Mouse (Mus musculus) intestine, postnatal 0 days (tissue): ENCODE data around the gene Tomm20l. TPM values are rescaled to one million over a fixed set of nuclear protein-coding genes. Genes with fewer than 3 reads are reported as not detected.

Experiments
- ATAC-seq: fragments of 200-750 bp; cut with Nextera tagmentation; 2 replicates; pipeline ENCODE4 v1.8.0; 2017; ENCODE audit warnings: mild to moderate bottlenecking, moderate TSS enrichment, moderate library complexity
- H3K27ac ChIP-seq: fragments of 300-500 bp; sonication (generic); 2 replicates; pipeline ENCODE4 v1.5.1; 2014; ENCODE audit warnings: mild to moderate bottlenecking, low read depth, low read length, moderate library complexity
- H3K27me3 ChIP-seq: fragments of 300-500 bp; sonication (generic); replicated peaks from 2 replicates; pipeline ENCODE4 v1.6.1; 2014; ENCODE audit warnings: low read length, mixed read lengths; ENCODE audit not compliant: control insufficient read depth, insufficient read depth
- H3K36me3 ChIP-seq: fragments of 300-500 bp; sonication (generic); 2 replicates; pipeline ENCODE4 v1.6.1; 2014; ENCODE audit warnings: mild to moderate bottlenecking, moderate library complexity; ENCODE audit not compliant: control insufficient read depth, insufficient read depth
- H3K4me1 ChIP-seq: fragments of 300-500 bp; sonication (generic); replicated peaks from 2 replicates; pipeline ENCODE4 v1.6.1; 2014; ENCODE audit warnings: antibody characterized with exemption, low read length, mixed read lengths; ENCODE audit not compliant: control insufficient read depth, insufficient read depth
- H3K4me2 ChIP-seq: fragments of 300-500 bp; sonication (generic); replicated peaks from 2 replicates; pipeline ENCODE4 v1.6.1; 2014; ENCODE audit warnings: low read depth, mild to moderate bottlenecking, moderate library complexity
- H3K4me3 ChIP-seq: fragments of 300-500 bp; sonication (generic); 2 replicates; pipeline ENCODE4 v1.5.1; 2014; ENCODE audit warnings: low read depth, low read length
- H3K9ac ChIP-seq: fragments of 300-500 bp; sonication (generic); 2 replicates; pipeline ENCODE4 v1.6.1; 2014; ENCODE audit warnings: mild to moderate bottlenecking, low read depth, low read length
- H3K9me3 ChIP-seq: fragments of 300-500 bp; sonication (generic); 2 replicates; pipeline ENCODE4 v1.6.1; 2016; ENCODE audit warnings: mixed run types; ENCODE audit not compliant: control insufficient read depth
- CTCF ChIP-seq: sonication (generic); IDR thresholded peaks from 2 replicates; pipeline ENCODE4 v1.5.1; 2016; ENCODE audit warnings: low read depth, mild to moderate bottlenecking, control low read depth, antibody characterized with exemption, moderate library complexity
- WGBS: fragments of 180-500 bp; shearing (Covaris S2); extraction: QIAGEN DNeasy Blood & Tissue Kit; methylation state at CpG from one replicate; pipeline ENCODE4 v1.1.7; 2014; 5-methylcytosine and 5-hydroxymethylcytosine counted together
- polyA plus RNA-seq: library from polyadenylated mRNA; unstranded; fragments of >200 nt; fragmentation: Nextera tagmentation; extraction: Ambion mirVana; gene quantifications from 2 replicates; pipeline ENCODE4 v1.2.1, GENCODE M21; 2015

Gene Tomm20l
- polyA plus RNA-seq, 1 experiment from 2014 or later = not detected

DNA sequence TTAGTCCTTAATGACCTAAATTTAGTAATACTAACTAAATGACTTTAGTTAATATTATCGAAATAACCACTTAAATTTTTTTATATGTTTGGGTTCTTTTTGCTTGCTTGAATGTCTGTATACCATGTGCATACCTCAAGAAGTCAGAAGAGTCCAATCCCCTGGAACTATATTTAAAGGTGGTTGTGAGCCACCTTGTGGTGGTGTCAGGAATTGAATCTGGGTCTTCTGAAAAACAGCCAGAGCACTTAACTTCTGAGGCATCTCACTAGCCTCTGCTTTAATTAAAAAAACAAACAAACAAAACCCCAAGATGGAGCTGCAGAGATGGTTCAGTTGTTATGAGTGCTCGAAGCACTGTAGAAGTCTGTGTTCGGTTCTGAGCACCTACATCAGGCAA, 36.4 kb downstream of the Tomm20l start:
- no peak overlapping the region for H3K27ac ChIP-seq
- WGBS = 85% methylated on average over 3 of the region's 3 CpGs
- H3K36me3 ChIP-seq = peaks cover 46% of the 10 kb centered on the region
- H3K4me3 ChIP-seq = no peak overlapping the region
- H3K9ac ChIP-seq = no peak overlapping the region
- peak; percentile 72 for TF ChIP-seq CTCF
- H3K27me3 ChIP-seq = no peaks in the 10 kb centered on the region
- H3K9me3 ChIP-seq = no peaks in the 10 kb centered on the region
- H3K4me2 ChIP-seq = no peak overlapping the region
- no peaks in the 10 kb centered on the region for H3K4me1 ChIP-seq
- ATAC-seq = no peak

- H3K4me2 ChIP-seq = no peak overlapping the region
- peaks cover 38% of the 10 kb centered on the region for H3K36me3 ChIP-seq
- H3K27me3 ChIP-seq = no peaks in the 10 kb centered on the region
- no peak for ATAC-seq
- no peaks in the 10 kb centered on the region for H3K9me3 ChIP-seq
- H3K4me1 ChIP-seq = no peaks in the 10 kb centered on the region
- no peak overlapping the region for H3K9ac ChIP-seq
- no peak overlapping the region for H3K27ac ChIP-seq
- 95% methylated on average over 9 of the region's 9 CpGs for WGBS
- no peak for TF ChIP-seq CTCF
- no peak overlapping the region for H3K4me3 ChIP-seq
Measured at GRCm38 (mm10) chr12:71148801-71149200, 37.6 kb downstream of the Tomm20l start.

- Histone ChIP-seq H3K4me3 (no peak overlapping the region), H3K36me3 (peaks cover 31% of the 10 kb centered on the region), H3K4me2 (no peak overlapping the region), H3K27me3 (no peaks in the 10 kb centered on the region), H3K9me3 (no peaks in the 10 kb centered on the region), H3K27ac (no peak overlapping the region), H3K4me1 (no peaks in the 10 kb centered on the region), H3K9ac (no peak overlapping the region)
- no peak for TF ChIP-seq CTCF
- WGBS = 89% methylated on average over 6 of the region's 6 CpGs
- no peak for ATAC-seq
Measured at GRCm38 (mm10) chr12:71149456-71149855, 38.2 kb downstream of the Tomm20l start.

DNA sequence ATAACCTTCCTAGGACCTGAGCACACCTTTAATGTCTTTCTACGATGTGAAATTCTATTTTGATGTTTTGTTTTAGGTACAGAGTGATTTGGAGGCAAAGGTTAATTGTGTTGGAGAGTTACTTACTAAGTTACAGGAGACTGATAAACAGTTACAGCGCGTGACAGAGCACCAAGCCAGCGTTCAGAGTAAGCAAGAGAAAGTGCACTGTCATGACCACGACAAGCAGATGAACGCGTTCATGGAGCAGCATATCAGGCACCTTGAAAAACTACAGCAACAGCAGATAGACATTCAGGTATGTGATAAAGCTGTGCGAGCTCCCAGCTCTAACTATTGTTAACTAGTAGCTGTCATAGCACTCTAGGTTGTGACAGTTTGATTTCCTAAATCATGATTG, 38.9 kb downstream of the Tomm20l start:
- peaks cover 27% of the 10 kb centered on the region for H3K36me3 ChIP-seq
- H3K4me2 ChIP-seq = no peak overlapping the region
- 90% methylated on average over 8 of the region's 8 CpGs for WGBS
- H3K9ac ChIP-seq = no peak overlapping the region
- ATAC-seq = no peak
- H3K4me1 ChIP-seq = no peaks in the 10 kb centered on the region
- no peaks in the 10 kb centered on the region for H3K27me3 ChIP-seq
- no peak overlapping the region for H3K4me3 ChIP-seq
- no peaks in the 10 kb centered on the region for H3K9me3 ChIP-seq
- H3K27ac ChIP-seq = no peak overlapping the region
- no peak for TF ChIP-seq CTCF

- no peaks in the 10 kb centered on the region for H3K27me3 ChIP-seq
- no peak overlapping the region for H3K4me3 ChIP-seq
- no peak overlapping the region for H3K4me2 ChIP-seq
- no peak overlapping the region for H3K27ac ChIP-seq
- H3K4me1 ChIP-seq = no peaks in the 10 kb centered on the region
- no peak overlapping the region for H3K9ac ChIP-seq
- WGBS = 91% methylated on average over 6 of the region's 6 CpGs
- peaks cover 36% of the 10 kb centered on the region for H3K36me3 ChIP-seq
- TF ChIP-seq CTCF = no peak
- no peak for ATAC-seq
- no peaks in the 10 kb centered on the region for H3K9me3 ChIP-seq
Measured at GRCm38 (mm10) chr12:71154979-71155378, 43.8 kb downstream of the Tomm20l start.

GRCm38 (mm10) chr12:71157974-71158373, 46.7 kb downstream of the Tomm20l start:
- Histone ChIP-seq H3K4me1 (no peaks in the 10 kb centered on the region), H3K27ac (no peak overlapping the region), H3K27me3 (no peaks in the 10 kb centered on the region), H3K9ac (no peak overlapping the region), H3K9me3 (no peaks in the 10 kb centered on the region), H3K4me2 (no peak overlapping the region), H3K4me3 (no peak overlapping the region), H3K36me3 (peaks cover 40% of the 10 kb centered on the region)
- ATAC-seq = no peak
- WGBS = 74% methylated on average over 6 of the region's 6 CpGs
- no peak for TF ChIP-seq CTCF

- H3K9ac ChIP-seq = no peak overlapping the region
- H3K36me3 ChIP-seq = peaks cover 33% of the 10 kb centered on the region
- no peak overlapping the region for H3K4me3 ChIP-seq
- WGBS = 96% methylated on average over 9 of the region's 9 CpGs
- H3K4me1 ChIP-seq = no peaks in the 10 kb centered on the region
- no peaks in the 10 kb centered on the region for H3K27me3 ChIP-seq
- TF ChIP-seq CTCF = no peak
- H3K9me3 ChIP-seq = no peaks in the 10 kb centered on the region
- H3K4me2 ChIP-seq = no peak overlapping the region
- H3K27ac ChIP-seq = no peak overlapping the region
- no peak for ATAC-seq
Measured at GRCm38 (mm10) chr12:71164410-71164809, 53.2 kb downstream of the Tomm20l start.
